Mouse (Mus musculus): ENCODE measurements around the gene Gbe1. TPM values are rescaled to one million over a fixed set of nuclear protein-coding genes. Genes with fewer than 3 reads are reported as not detected.

Gbe1 gene
- polyA plus RNA-seq (2016; fragmentation: Nextera tagmentation; extraction: Ambion mirVana) = 24.3 and 44.1 TPM in 2 replicates

GRCm38 (mm10) chr16:70313886-70314577, at the start of gene Gbe1:
Gbe1 (plus strand) TSS chr16:70313949.
- H3K36me3 ChIP-seq = no peaks in the 10 kb centered on the region
- H3K9me3 ChIP-seq = no peaks in the 10 kb centered on the region
- H3K4me1 ChIP-seq = no peaks in the 10 kb centered on the region
- H3K27me3 ChIP-seq (ENCODE audit: insufficient read depth, poor library complexity, severe bottlenecking) = no peaks in the 10 kb centered on the region
- WGBS = under 1% methylated on average over 80 of the region's 82 CpGs
- peak within 1 kb of the TSS; percentile 73 for H3K4me3 ChIP-seq
- peak; percentile 97 for DNase-seq (ENCODE audit: low spot score)
- H3K27ac ChIP-seq = peak within 1 kb of the TSS; percentile 98

GRCm38 (mm10) chr16:70310691-70311090, 3.1 kb upstream of the Gbe1 start:
- Histone ChIP-seq H3K9me3 (no peaks in the 10 kb centered on the region), H3K27ac (no peak overlapping the region), H3K4me1 (no peaks in the 10 kb centered on the region), H3K27me3 (ENCODE audit: insufficient read depth, poor library complexity, severe bottlenecking) (no peaks in the 10 kb centered on the region), H3K36me3 (no peaks in the 10 kb centered on the region), H3K4me3 (no peak overlapping the region)
- DNase-seq (ENCODE audit: low spot score) = no peak
- WGBS = 89% methylated on average over 4 of the region's 4 CpGs

- H3K27me3 ChIP-seq (ENCODE audit: insufficient read depth, poor library complexity, severe bottlenecking) = no peaks in the 10 kb centered on the region
- peak overlapping the region; percentile 98 for H3K27ac ChIP-seq
- no peaks in the 10 kb centered on the region for H3K4me1 ChIP-seq
- peak overlapping the region; percentile 73 for H3K4me3 ChIP-seq
- 5% methylated on average over 7 of the region's 7 CpGs for WGBS
- H3K9me3 ChIP-seq = no peaks in the 10 kb centered on the region
- DNase-seq (ENCODE audit: low spot score) = no peak
- H3K36me3 ChIP-seq = no peaks in the 10 kb centered on the region
Measured at GRCm38 (mm10) chr16:70313496-70313885, 258 bp upstream of the Gbe1 start.

- no peaks in the 10 kb centered on the region for H3K27me3 ChIP-seq (ENCODE audit: insufficient read depth, poor library complexity, severe bottlenecking)
- H3K4me1 ChIP-seq = no peaks in the 10 kb centered on the region
- H3K27ac ChIP-seq = peak overlapping the region; percentile 98
- peak overlapping the region; percentile 73 for H3K4me3 ChIP-seq
- no peaks in the 10 kb centered on the region for H3K9me3 ChIP-seq
- H3K36me3 ChIP-seq = no peaks in the 10 kb centered on the region
- under 1% methylated on average over 9 of the region's 9 CpGs for WGBS
- no peak for DNase-seq (ENCODE audit: low spot score)
Measured at GRCm38 (mm10) chr16:70314578-70314930, 805 bp downstream of the Gbe1 start.

- H3K27me3 ChIP-seq (ENCODE audit: insufficient read depth, poor library complexity, severe bottlenecking) = no peaks in the 10 kb centered on the region
- 0 out of 2 replicates have a peak overlapping the region, but pooled peaks have one; percentile 73 for H3K4me3 ChIP-seq
- H3K36me3 ChIP-seq = no peaks in the 10 kb centered on the region
- DNase-seq (ENCODE audit: low spot score) = no peak
- no peaks in the 10 kb centered on the region for H3K9me3 ChIP-seq
- peak overlapping the region; percentile 98 for H3K27ac ChIP-seq
- H3K4me1 ChIP-seq = no peaks in the 10 kb centered on the region
- 48% methylated on average over 3 of the region's 3 CpGs for WGBS
Measured at GRCm38 (mm10) chr16:70315261-70315660, 1.5 kb downstream of the Gbe1 start.

GRCm38 (mm10) chr16:70315862-70316390, 2.2 kb downstream of the Gbe1 start:
- no peaks in the 10 kb centered on the region for H3K27me3 ChIP-seq (ENCODE audit: insufficient read depth, poor library complexity, severe bottlenecking)
- DNase-seq (ENCODE audit: low spot score) = no peak
- no peak overlapping the region for H3K27ac ChIP-seq
- 93% methylated on average over 3 of the region's 3 CpGs for WGBS
- H3K36me3 ChIP-seq = no peaks in the 10 kb centered on the region
- 0 out of 2 replicates have a peak, but pooled peaks cover 6% of the 10 kb centered on the region for H3K4me1 ChIP-seq
- no peak overlapping the region for H3K4me3 ChIP-seq
- no peaks in the 10 kb centered on the region for H3K9me3 ChIP-seq

GRCm38 (mm10) chr16:70319388-70319787, 5.6 kb downstream of the Gbe1 start:
- Histone ChIP-seq H3K27ac (no peak overlapping the region), H3K4me1 (0 out of 2 replicates have a peak, but pooled peaks cover 7% of the 10 kb centered on the region), H3K9me3 (no peaks in the 10 kb centered on the region), H3K27me3 (ENCODE audit: insufficient read depth, poor library complexity, severe bottlenecking) (no peaks in the 10 kb centered on the region), H3K4me3 (no peak overlapping the region), H3K36me3 (no peaks in the 10 kb centered on the region)
- DNase-seq (ENCODE audit: low spot score) = no peak
- whole genome bisulfite sequencing = 84% methylated on average over 6 of the region's 6 CpGs

GRCm38 (mm10) chr16:70320612-70321280, 7.0 kb downstream of the Gbe1 start:
- WGBS = 51% methylated on average over 10 of the region's 10 CpGs
- Histone ChIP-seq H3K36me3 (no peaks in the 10 kb centered on the region), H3K27ac (peak overlapping the region; percentile 86), H3K4me3 (0 out of 2 replicates have a peak overlapping the region, but pooled peaks have one; percentile 15), H3K9me3 (no peaks in the 10 kb centered on the region), H3K4me1 (0 out of 2 replicates have a peak, but pooled peaks cover 7% of the 10 kb centered on the region), H3K27me3 (ENCODE audit: insufficient read depth, poor library complexity, severe bottlenecking) (no peaks in the 10 kb centered on the region)
- peak; percentile 77 for DNase-seq (ENCODE audit: low spot score)

GRCm38 (mm10) chr16:70326339-70326948, 12.7 kb downstream of the Gbe1 start:
- H3K27me3 ChIP-seq (ENCODE audit: insufficient read depth, poor library complexity, severe bottlenecking) = no peaks in the 10 kb centered on the region
- DNase-seq (ENCODE audit: low spot score) = no peak
- H3K36me3 ChIP-seq = no peaks in the 10 kb centered on the region
- H3K27ac ChIP-seq = no peak overlapping the region
- no peaks in the 10 kb centered on the region for H3K4me1 ChIP-seq
- no peaks in the 10 kb centered on the region for H3K9me3 ChIP-seq
- H3K4me3 ChIP-seq = no peak overlapping the region
- WGBS = 81% methylated on average over 9 of the region's 9 CpGs

- 85% methylated on average over 6 of the region's 6 CpGs for WGBS
- H3K27ac ChIP-seq = no peak overlapping the region
- no peaks in the 10 kb centered on the region for H3K9me3 ChIP-seq
- H3K27me3 ChIP-seq (ENCODE audit: insufficient read depth, poor library complexity, severe bottlenecking) = no peaks in the 10 kb centered on the region
- DNase-seq (ENCODE audit: low spot score) = no peak
- no peak overlapping the region for H3K4me3 ChIP-seq
- H3K4me1 ChIP-seq = no peaks in the 10 kb centered on the region
- H3K36me3 ChIP-seq = no peaks in the 10 kb centered on the region
Measured at GRCm38 (mm10) chr16:70328566-70328965, 14.8 kb downstream of the Gbe1 start.

GRCm38 (mm10) chr16:70329036-70329435, 15.3 kb downstream of the Gbe1 start:
- Histone ChIP-seq H3K4me3 (no peak overlapping the region), H3K9me3 (no peaks in the 10 kb centered on the region), H3K27me3 (ENCODE audit: insufficient read depth, poor library complexity, severe bottlenecking) (no peaks in the 10 kb centered on the region), H3K36me3 (no peaks in the 10 kb centered on the region), H3K4me1 (no peaks in the 10 kb centered on the region), H3K27ac (no peak overlapping the region)
- WGBS = 84% methylated on average over 10 of the region's 10 CpGs
- no peak for DNase-seq (ENCODE audit: low spot score)

- no peaks in the 10 kb centered on the region for H3K27me3 ChIP-seq (ENCODE audit: insufficient read depth, poor library complexity, severe bottlenecking)
- 66% methylated on average over 6 of the region's 6 CpGs for WGBS
- no peaks in the 10 kb centered on the region for H3K9me3 ChIP-seq
- no peaks in the 10 kb centered on the region for H3K36me3 ChIP-seq
- H3K27ac ChIP-seq = no peak overlapping the region
- no peak for DNase-seq (ENCODE audit: low spot score)
- no peak overlapping the region for H3K4me3 ChIP-seq
- no peaks in the 10 kb centered on the region for H3K4me1 ChIP-seq
Measured at GRCm38 (mm10) chr16:70329471-70329870, 15.7 kb downstream of the Gbe1 start.

- no peaks in the 10 kb centered on the region for H3K9me3 ChIP-seq
- H3K36me3 ChIP-seq = no peaks in the 10 kb centered on the region
- no peak overlapping the region for H3K4me3 ChIP-seq
- H3K27ac ChIP-seq = no peak overlapping the region
- no peaks in the 10 kb centered on the region for H3K27me3 ChIP-seq (ENCODE audit: insufficient read depth, poor library complexity, severe bottlenecking)
- 62% methylated on average over 2 of the region's 2 CpGs for WGBS
- H3K4me1 ChIP-seq = no peaks in the 10 kb centered on the region
- no peak for DNase-seq (ENCODE audit: low spot score)
Measured at GRCm38 (mm10) chr16:70330007-70330406, 16.3 kb downstream of the Gbe1 start.

Data from heart, embryonic 10.5 days (tissue).